Mouse (Mus musculus): ENCODE measurements around the gene Mcts1. TPM values are rescaled to one million over a fixed set of nuclear protein-coding genes. Genes with fewer than 3 reads are reported as not detected.

The Mcts1 gene
- polyA plus RNA-seq (2012; rRNA removed) = 0.56 and 2.2 TPM in 2 replicates

GRCm38 (mm10) chrX:38600177-38600994 is at the start of gene Mcts1:
Gene Mcts1, plus strand, starts transcription at chrX:38600578.

GRCm38 (mm10) chrX:38576078-38576477 is 24.3 kb upstream of the Mcts1 start, which contains the start of gene Cul4b:
Gene Cul4b, minus strand, starts transcription at chrX:38576196.

DNA sequence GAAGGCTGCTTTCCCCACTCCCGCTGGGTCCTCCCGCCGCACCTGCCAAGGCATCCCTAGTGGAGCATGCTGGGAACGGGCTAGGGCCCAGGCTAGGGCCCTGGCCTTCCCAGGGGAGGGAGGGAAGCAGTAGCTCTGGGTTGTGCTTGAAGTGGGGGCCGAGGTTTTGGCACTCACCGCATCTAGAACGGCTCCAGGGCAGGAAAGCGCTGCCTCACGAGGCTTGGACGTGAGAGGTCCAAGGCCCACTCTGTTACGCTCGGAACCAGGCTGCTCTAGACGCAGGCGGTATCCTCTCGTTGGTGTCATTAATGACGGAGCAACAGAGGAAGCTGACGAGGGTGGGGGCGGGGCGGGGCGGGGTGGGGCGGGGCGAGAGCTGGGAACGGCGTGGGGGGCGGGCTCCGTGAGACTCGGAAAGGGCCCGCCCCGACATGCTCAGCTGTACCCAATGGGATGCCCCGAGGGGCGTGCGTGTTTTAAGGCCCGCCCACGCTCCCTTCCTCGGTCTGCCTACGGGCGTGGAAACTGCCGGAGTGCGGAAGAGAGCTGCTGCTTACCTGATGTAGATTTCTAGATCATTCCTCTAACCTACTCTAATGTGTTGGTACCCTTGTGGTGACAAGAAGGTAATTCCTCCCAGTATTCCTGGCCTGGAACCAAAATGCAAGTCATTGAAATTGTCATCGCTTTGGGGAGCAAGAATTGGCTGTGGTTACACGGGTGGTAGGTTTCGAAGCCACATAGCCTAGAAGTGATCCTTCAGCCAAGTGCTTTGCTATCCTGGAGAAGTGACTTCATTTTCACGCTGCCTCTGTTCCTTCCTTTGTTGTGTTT is 34.6 kb downstream of the Mcts1 start, which contains the start of gene C1galt1c1:
Gene C1galt1c1, minus strand, starts transcription at position 287 of the 837 bp plus-strand sequence.

Other genes starting within 250 kb of the Mcts1 start
- 6.5 and 9.0 TPM in 2 replicates for gene Lamp2, start 144.1 kb upstream of the Mcts1 start, polyA plus RNA-seq (2012; rRNA removed)
- gene Cul4b, start 24.4 kb upstream of the Mcts1 start, polyA plus RNA-seq (2012; rRNA removed) = 0.72 and 0.89 TPM in 2 replicates
- gene C1galt1c1, start 34.5 kb downstream of the Mcts1 start, polyA plus RNA-seq (2012; rRNA removed) = 0.57 and 0.90 TPM in 2 replicates
- gene 6030498E09Rik, start 172.1 kb downstream of the Mcts1 start, polyA plus RNA-seq (2012; rRNA removed) = not detected in 2 replicates